Mouse (Mus musculus) testis, adult 2 months (tissue): ENCODE data around the gene Itpkb. TPM values are rescaled to one million over a fixed set of nuclear protein-coding genes. Genes with fewer than 3 reads are reported as not detected.
A peak's percentile ranks its signal among the peaks of the same experiment; 100 is the strongest.

ENCODE experiments used
- H3K27ac ChIP-seq: fragments of 200-500 bp; 2 replicates; pipeline ENCODE4 v1.5.1; 2012; ENCODE audit warnings: low read depth, low read length; ENCODE audit not compliant: control insufficient read depth, insufficient read depth
- H3K27me3 ChIP-seq: fragments of 200-500 bp; 2 replicates; pipeline ENCODE4 v1.6.1; 2012; ENCODE audit warnings: mild to moderate bottlenecking, low read length, moderate library complexity; ENCODE audit not compliant: control insufficient read depth, insufficient read depth
- H3K36me3 ChIP-seq: fragments of 200-500 bp; 2 replicates; pipeline ENCODE4 v1.6.1; 2012; ENCODE audit warnings: mild to moderate bottlenecking, low read length; ENCODE audit not compliant: control insufficient read depth, insufficient read depth
- H3K4me1 ChIP-seq: fragments of 200-500 bp; 2 replicates; pipeline ENCODE4 v1.6.1; 2012; ENCODE audit warnings: low read length; ENCODE audit not compliant: control insufficient read depth, insufficient read depth
- H3K4me3 ChIP-seq: fragments of 200-500 bp; 2 replicates; pipeline ENCODE4 v1.5.1; 2012; ENCODE audit warnings: low read depth, mild to moderate bottlenecking, low read length, moderate library complexity, mixed read lengths; ENCODE audit not compliant: control insufficient read depth
- CTCF ChIP-seq: fragments of 200-500 bp; IDR thresholded peaks from 2 replicates; pipeline ENCODE4 v1.5.1; 2012; ENCODE audit warnings: low read depth, mild to moderate bottlenecking, inconsistent platforms, low read length, moderate library complexity; ENCODE audit not compliant: control insufficient read depth, insufficient read depth, insufficient replicate concordance
- POLR2A ChIP-seq: fragments of 200-500 bp; IDR thresholded peaks from 2 replicates; pipeline ENCODE4 v1.6.1; 2012; ENCODE audit warnings: low read depth, mild to moderate bottlenecking, inconsistent platforms, low read length, moderate library complexity; ENCODE audit not compliant: control insufficient read depth
- polyA plus RNA-seq: library from polyadenylated mRNA; depleted of rRNA; stranded (reverse); fragments of >200 nt; gene quantifications from 2 replicates; pipeline ENCODE4 v1.2.3, GENCODE M21; 2012

Itpkb gene
- polyA plus RNA-seq, 1 experiment = 9.9 TPM

GRCm38 (mm10) chr1:180391575-180391945 is 61.3 kb downstream of the Itpkb start:
- Histone ChIP-seq H3K36me3 (no peaks in the 10 kb centered on the region), H3K4me1 (peaks cover 27% of the 10 kb centered on the region), H3K4me3 (no peak overlapping the region), H3K27me3 (no peaks in the 10 kb centered on the region), H3K27ac (no peak overlapping the region; the same call in none of the 2 replicates)
- TF ChIP-seq POLR2A = no peak
- no peak for TF ChIP-seq CTCF

GRCm38 (mm10) chr1:180392137-180392798 is 62.0 kb downstream of the Itpkb start:
- Histone ChIP-seq H3K4me1 (peaks cover 24% of the 10 kb centered on the region), H3K27ac (no peak overlapping the region), H3K4me3 (no peak overlapping the region), H3K36me3 (no peaks in the 10 kb centered on the region), H3K27me3 (no peaks in the 10 kb centered on the region)
- TF ChIP-seq CTCF = no peak
- TF ChIP-seq POLR2A = no peak

- peak overlapping the region; percentile 42 for H3K27ac ChIP-seq
- peaks cover 22% of the 10 kb centered on the region for H3K4me1 ChIP-seq
- no peak overlapping the region for H3K4me3 ChIP-seq
- H3K36me3 ChIP-seq = no peaks in the 10 kb centered on the region
- H3K27me3 ChIP-seq = no peaks in the 10 kb centered on the region
- no peak for TF ChIP-seq CTCF
- no peak for TF ChIP-seq POLR2A
Measured at GRCm38 (mm10) chr1:180393017-180393797, 62.9 kb downstream of the Itpkb start.

GRCm38 (mm10) chr1:180393873-180394272 is 63.6 kb downstream of the Itpkb start:
- no peak for TF ChIP-seq CTCF
- no peak for TF ChIP-seq POLR2A
- Histone ChIP-seq H3K4me1 (peaks cover 15% of the 10 kb centered on the region), H3K27me3 (no peaks in the 10 kb centered on the region), H3K36me3 (no peaks in the 10 kb centered on the region), H3K27ac (peak overlapping the region; percentile 42), H3K4me3 (no peak overlapping the region)

- H3K36me3 ChIP-seq = no peaks in the 10 kb centered on the region
- no peaks in the 10 kb centered on the region for H3K27me3 ChIP-seq
- no peak overlapping the region for H3K4me3 ChIP-seq
- TF ChIP-seq CTCF (no peak), POLR2A (no peak)
- peaks cover 5% of the 10 kb centered on the region for H3K4me1 ChIP-seq
- H3K27ac ChIP-seq = no peak overlapping the region
Measured at GRCm38 (mm10) chr1:180397734-180398133, 67.4 kb downstream of the Itpkb start.

GRCm38 (mm10) chr1:180398446-180398845 is 68.2 kb downstream of the Itpkb start:
- no peak overlapping the region for H3K27ac ChIP-seq
- no peaks in the 10 kb centered on the region for H3K36me3 ChIP-seq
- H3K4me1 ChIP-seq = peaks cover 8% of the 10 kb centered on the region
- TF ChIP-seq POLR2A (no peak), CTCF (no peak)
- no peak overlapping the region for H3K4me3 ChIP-seq
- H3K27me3 ChIP-seq = no peaks in the 10 kb centered on the region

- TF ChIP-seq POLR2A = no peak
- no peak for TF ChIP-seq CTCF
- Histone ChIP-seq H3K4me3 (no peak overlapping the region), H3K27me3 (no peaks in the 10 kb centered on the region), H3K36me3 (no peaks in the 10 kb centered on the region), H3K27ac (no peak overlapping the region), H3K4me1 (peaks cover 12% of the 10 kb centered on the region)
Measured at GRCm38 (mm10) chr1:180400691-180401455, 70.6 kb downstream of the Itpkb start.
